Mouse (Mus musculus) CD4-positive, CD25-positive, alpha-beta regulatory T cell, adult 2 months (primary cell): Measurements from ENCODE around the gene Lgi1.
A peak's percentile ranks its signal among the peaks of the same experiment; 100 is the strongest.

ENCODE experiments used
- DNase-seq: peaks from one replicate; pipeline ENCODE4 v3.0.0-alpha.2; 2012; ENCODE audit warnings: low read depth, low spot score

Lgi1 gene

GRCm38 (mm10) chr19:38264505-38265500, at the start of gene Lgi1:
Gene Lgi1, plus strand, starts transcription at chr19:38264536.
- DNase-seq, result peak; percentile 3

DNA sequence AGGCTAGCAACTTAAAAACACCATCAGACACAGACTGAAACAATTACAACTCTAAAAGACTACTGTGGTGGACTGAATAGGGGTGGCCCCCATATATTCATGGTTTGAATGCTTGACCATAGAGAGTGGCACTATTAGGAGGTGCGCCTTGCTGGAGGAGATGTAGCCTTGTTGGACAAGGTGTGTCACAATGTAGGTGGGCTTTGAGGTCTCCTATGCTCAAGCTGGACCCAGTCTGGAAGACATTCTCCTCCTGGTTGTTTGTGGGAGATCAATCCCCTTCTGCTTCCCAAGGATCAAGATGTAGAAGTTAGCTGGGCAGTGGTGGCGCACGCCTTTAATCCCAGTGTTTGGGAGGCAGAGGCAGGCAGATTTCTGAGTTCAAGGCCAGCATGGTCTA, 46.6 kb upstream of the Lgi1 start:
- no peak for DNase-seq

DNA sequence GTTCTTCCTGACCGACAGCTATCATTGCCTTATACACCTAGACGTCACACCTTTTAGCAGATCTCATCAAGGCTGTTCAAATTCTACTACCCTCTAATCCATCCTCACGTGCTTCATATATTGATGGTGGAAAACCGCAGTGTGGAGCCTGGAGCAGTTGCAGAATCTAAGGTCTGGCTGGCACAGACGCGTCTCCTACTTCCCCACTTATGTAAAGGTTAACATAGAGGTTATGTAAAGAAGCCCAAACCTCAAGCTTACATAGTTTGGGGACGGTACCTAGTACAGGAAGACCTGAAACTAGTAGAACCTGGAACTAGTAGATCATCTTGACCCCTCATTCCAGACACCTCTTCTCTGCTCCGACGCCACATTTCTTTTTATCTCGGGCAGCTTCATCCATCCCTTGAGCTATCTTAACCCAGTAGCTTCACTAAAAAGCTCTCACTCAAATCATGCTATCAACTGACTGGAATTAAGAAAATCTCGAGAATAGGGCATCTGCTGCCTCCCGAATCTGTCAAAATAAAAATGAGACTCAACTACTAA, 40.9 kb upstream of the Lgi1 start:
- peak; percentile 24 for DNase-seq

GRCm38 (mm10) chr19:38223905-38224684, 40.2 kb upstream of the Lgi1 start, which contains the start of gene Fra10ac1:
Gene Fra10ac1, minus strand, starts transcription at chr19:38224156.
- peak; percentile 92 for DNase-seq

DNA sequence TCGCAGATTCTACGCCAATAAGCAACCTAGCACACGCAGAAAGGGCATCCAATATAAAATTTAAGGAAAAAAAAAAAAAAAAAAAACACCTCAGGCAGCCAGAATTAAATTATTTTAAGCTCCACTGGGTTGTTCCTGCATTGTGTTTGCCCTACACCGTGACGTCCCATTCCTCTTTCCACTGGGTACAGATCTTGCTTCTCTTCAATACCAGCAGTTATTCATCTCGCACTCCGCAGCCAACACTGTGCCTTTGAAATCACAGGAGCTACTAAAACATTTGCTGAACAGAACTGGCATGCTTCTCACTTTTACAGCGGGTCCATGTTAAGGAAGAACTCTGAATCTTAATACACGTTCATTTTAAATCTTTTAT, 39.7 kb upstream of the Lgi1 start:
- no peak for DNase-seq

GRCm38 (mm10) chr19:38228699-38229098, 35.6 kb upstream of the Lgi1 start:
- DNase-seq, result peak; percentile 35

GRCm38 (mm10) chr19:38232087-38232486, 32.2 kb upstream of the Lgi1 start:
- no peak for DNase-seq

DNA sequence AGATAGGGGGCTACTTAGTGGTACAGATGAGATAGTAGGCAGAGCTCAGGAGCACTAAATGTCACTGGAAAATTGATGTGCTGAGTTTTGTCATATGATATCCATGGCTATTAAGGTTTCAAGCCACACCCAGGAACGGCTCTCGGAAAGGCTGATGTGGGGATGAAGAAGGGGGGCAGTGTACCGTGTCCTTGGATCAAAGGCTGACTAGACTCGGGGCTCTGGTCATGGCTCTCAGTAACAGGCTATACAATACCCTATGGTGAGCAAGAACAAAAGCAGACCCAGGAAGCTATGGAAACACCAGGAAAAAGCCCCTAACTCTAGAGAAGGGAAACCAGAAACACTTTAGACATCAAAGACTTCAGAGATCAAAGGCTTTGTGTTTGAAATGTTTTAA, 31.8 kb upstream of the Lgi1 start:
- DNase-seq, result no peak

GRCm38 (mm10) chr19:38236526-38236925, 27.8 kb upstream of the Lgi1 start:
- DNase-seq, result no peak

DNA sequence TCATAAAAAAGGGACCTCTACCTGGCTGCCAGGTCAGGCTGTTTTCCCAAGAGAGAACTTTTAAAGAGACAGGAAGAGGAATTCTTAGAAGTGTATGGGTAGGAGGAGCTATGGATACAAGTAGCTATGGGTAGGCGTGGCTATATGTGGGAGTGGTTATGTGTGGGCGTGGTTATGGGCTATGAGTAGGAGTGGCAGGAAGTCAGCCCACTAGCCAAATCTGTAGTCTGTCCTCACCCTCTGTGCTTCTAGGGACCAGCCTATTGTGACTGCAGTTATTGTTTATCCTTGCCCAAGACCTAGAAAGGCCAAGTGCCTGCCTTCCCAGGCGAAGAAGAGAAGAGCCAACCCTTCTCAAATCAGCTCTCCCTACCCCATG, 26.5 kb upstream of the Lgi1 start:
- DNase-seq, result peak; percentile 65

DNA sequence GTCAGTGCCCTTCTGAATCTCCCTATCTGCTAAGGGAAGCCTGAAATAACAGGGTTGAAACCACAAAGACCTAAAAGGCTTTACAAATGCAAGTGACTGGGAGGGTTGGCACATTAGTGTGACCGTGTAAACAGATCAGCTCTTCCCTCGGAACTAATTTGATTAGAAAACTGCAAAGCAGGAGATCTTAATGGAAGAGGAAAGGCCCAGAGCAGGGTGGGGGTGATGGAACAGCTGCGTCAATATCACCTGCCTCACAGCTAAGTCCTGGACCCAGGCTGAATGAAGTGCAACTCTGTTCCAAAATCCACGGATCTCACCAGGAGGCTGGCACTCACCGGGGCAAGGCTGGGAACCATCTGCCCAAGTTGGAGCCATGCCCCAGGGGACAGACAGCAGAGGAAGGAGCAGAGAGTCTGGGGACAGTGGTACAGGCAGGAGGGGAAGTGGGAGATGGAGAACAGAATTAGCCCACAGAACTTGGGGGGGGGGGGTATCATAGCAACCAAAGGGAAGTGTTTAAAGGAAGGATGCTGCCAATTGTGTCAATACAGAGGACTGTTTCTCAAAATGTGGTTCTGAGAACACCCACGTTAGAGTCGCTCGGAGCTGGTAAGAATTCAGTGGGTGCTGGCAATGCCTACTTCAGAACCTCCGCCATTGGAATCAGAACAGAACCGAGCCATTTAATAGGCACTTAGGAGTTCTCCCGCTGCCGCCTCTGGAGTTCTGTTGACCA, 26.0 kb upstream of the Lgi1 start:
- no peak for DNase-seq

DNA sequence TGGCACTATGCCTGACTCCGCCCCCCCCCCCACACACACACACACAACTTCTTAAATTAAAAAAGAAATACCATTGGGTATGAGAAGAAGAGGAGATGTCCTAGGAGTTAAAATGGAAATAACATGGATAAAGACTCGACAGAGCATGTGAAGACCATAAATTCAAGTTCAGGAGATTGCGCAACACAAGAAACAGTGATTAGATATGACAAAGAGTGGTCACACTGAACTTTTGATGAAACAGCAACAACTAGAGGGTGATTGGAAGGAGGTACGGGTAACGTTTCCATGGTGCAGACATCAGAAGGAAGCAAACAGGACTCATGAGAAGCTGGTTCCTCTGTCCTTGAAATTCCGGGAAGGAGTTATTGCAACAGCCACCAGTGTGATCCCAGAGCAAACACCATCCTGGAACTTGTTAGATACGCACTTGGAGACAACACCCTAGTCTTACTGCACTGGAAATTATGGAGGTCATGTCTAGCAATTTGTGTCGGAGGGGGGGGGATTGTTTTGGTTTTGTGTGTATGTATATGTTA, 22.0 kb upstream of the Lgi1 start:
- DNase-seq, result no peak

- DNase-seq, result no peak
Observed at GRCm38 (mm10) chr19:38244748-38245147, 19.6 kb upstream of the Lgi1 start.

- DNase-seq, result no peak
Observed at GRCm38 (mm10) chr19:38245361-38246176, 18.8 kb upstream of the Lgi1 start.

DNA sequence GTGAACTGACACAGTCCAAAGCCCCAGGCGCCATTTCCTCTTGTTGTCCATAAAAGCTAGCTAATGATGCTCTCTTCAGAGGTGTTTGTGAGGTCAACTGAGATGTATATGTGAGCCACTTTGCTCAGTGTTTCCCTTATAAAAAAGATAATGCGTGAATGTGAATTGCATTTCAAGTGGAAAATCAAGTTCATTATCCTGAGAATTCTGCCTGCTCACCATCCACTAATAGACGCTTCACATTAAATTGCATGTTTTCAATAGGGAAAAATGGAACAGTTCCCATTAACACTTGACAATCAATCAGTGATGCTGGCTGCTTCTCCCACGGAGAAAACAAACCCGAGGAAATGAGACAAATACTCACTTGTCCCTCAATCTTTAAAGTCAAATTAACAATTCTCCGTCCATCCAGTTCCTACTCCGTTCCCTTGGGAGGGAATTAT, 18.1 kb upstream of the Lgi1 start:
- no peak for DNase-seq

DNA sequence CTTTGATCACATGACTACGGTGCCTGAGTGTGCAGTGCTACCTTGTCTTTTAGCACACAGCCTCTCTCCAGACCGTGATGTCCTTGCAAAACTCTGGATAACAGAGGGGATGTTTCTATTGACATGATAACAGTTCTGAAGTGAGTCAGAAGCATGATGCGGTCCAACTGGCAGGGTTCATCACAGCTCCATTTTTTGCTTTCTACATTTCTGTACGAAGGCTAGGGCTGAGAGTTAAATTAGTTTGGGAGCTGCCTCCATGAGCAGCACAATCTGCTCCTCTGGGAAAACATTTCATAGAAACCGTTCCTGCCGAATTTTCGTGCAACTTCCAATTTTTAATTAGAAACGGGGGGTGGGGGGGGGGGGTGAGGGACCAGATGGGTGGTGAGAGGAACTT, 14.7 kb upstream of the Lgi1 start:
- no peak for DNase-seq

- peak; percentile 81 for DNase-seq
Observed at GRCm38 (mm10) chr19:38253796-38254195, 10.5 kb upstream of the Lgi1 start.

DNA sequence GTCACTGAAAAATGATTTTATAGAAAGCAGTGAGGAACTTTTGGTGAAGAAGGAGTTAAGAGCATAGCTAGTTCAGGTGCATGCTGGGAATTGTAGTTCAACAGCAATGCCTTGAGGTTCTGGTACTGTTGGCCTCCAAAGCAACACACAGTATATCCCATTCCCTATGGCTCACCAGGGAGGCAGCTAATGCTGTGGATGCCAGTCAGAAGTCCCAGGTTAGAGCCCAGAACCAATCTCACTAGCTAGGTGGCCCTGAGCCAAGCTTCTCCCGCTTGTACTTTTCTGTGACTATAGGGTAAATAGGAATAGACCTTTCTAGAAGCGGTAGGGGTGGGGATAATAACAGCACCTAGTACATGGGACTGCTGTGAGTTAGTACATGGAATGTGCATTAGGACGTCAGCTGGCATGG, 5.7 kb upstream of the Lgi1 start:
- DNase-seq, result peak; percentile 11

- no peak for DNase-seq
Observed at GRCm38 (mm10) chr19:38259436-38259835, 4.9 kb upstream of the Lgi1 start.

DNA sequence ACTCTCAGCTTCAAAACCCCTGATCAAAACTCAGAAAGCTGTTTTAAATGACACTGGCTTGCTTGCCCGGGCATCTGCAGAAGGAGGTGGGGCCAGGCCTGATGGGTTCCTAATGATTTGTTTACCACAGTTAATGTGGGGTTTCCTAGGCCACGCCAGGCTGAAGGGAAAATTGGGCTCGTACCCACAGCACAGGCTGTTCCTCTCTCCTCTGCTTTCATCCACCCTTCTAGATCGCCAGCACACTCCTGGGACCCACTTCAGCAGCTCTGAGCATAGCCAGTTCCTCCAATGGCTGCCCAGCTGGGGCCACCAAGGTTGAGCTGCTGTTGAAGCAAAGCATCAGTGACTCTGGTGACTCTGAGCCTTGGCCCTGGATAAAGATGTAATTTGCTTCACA, 4.0 kb upstream of the Lgi1 start:
- DNase-seq, result no peak
